Mouse (Mus musculus) embryonic fibroblast, embryonic 13.5 days (primary cell): Measurements from ENCODE around the gene Ddn. TPM values are rescaled to one million over a fixed set of nuclear protein-coding genes. Genes with fewer than 3 reads are reported as not detected.
"Not testable (repeated sequence)": the region's sequence is repeated elsewhere in the genome, so short reads cannot be mapped to it uniquely, and the experiment has no call there.

Experiments
- H3K27ac ChIP-seq: 2 replicates; pipeline ENCODE4 v1.5.1; 2012; ENCODE audit warnings: low read length, control low read depth, inconsistent platforms; ENCODE audit not compliant: insufficient read depth
- H3K4me1 ChIP-seq: 2 replicates; pipeline ENCODE4 v1.6.1; 2011; ENCODE audit warnings: low read length; ENCODE audit not compliant: control insufficient read depth, insufficient read depth
- H3K4me3 ChIP-seq: 2 replicates; pipeline ENCODE4 v1.5.1; 2011; ENCODE audit warnings: mild to moderate bottlenecking, control low read depth, low read length; ENCODE audit not compliant: insufficient read depth
- CTCF ChIP-seq: IDR thresholded peaks from 2 replicates; pipeline ENCODE4 v1.5.1; 2011; ENCODE audit warnings: mild to moderate bottlenecking, control low read depth, low read length, moderate library complexity, borderline replicate concordance; ENCODE audit not compliant: insufficient read depth
- POLR2A ChIP-seq: IDR thresholded peaks from 2 replicates; pipeline ENCODE4 v1.6.1; 2011; ENCODE audit warnings: low read depth, mild to moderate bottlenecking, control low read depth, low read length, moderate library complexity
- polyA plus RNA-seq: library from polyadenylated mRNA; stranded (reverse); fragments of >200 nt; gene quantifications from 2 replicates; pipeline ENCODE4 v1.2.4, GENCODE M21; 2011; ENCODE audit warnings: low read depth; ENCODE audit not compliant: missing spikeins, insufficient read length

Gene Ddn
- polyA plus RNA-seq, 1 experiment: not detected

DNA sequence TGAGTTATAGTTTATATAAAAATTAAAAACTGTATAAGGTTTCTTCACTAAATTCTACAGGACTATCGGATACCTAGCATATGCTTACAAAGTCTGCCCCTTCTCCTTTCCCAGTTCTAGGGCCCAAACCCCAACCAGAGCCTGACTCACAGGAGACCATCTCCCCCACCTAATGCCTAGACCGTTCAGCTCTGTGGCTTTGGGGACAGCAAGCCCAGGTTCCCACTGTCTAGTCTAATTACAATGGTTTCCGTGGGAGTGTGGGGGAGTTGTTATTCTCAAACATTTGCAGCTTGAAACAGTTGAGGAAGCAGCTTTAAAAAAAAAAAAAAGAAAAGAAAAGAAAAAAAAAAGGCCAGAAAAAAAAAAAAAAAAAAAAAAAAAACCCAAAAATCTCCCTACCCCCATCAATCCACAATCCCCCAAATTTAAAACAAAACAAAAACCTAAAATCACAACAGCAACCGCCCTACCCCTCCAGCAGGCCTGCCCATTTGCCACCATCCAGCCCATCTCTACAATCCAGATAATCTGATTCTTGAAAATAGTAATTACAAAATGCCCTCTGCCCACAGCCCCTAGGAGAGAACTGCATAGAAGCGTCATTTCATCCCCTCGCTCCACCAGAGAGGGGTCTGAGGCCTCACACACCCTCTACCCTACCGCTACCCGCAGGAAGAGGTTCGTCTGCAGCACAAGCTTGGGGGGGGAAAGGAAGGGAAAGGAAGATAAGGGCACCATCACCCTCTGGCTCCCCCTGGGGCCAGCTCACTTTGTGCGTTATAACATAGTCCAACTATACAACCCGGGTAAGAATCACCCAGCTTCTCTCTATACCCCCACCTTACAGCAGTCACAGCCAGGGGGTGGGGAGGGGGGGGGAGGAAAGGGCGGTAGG is 23.1 kb upstream of the Ddn start:
- no peak overlapping the region for H3K27ac ChIP-seq
- TF ChIP-seq CTCF: no peak
- TF ChIP-seq POLR2A: no peak
- no peaks in the 10 kb centered on the region for H3K4me1 ChIP-seq
- H3K4me3 ChIP-seq: no peak overlapping the region

DNA sequence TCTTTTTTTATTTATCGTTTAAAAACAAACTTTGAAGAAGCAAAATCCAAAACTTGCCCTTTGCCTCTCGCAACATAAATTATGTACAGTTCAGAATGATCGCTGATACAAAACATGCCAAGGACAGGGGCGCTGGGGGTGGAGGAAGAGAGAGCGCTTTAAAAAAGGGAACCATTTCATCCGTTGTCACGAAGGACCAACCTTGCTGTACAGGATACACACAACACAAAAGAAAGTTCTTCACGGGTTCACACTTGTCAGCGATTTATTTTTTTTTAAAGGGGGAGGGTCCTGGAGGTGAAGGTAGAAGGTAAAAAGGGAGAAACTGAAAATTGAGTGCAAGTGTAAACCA is 22.4 kb upstream of the Ddn start:
- no peaks in the 10 kb centered on the region for H3K4me1 ChIP-seq
- H3K4me3 ChIP-seq: peak overlapping the region; percentile 8; the same call in 1 of the 2 replicates
- H3K27ac ChIP-seq: peak overlapping the region; percentile 90
- TF ChIP-seq POLR2A (no peak), CTCF (no peak)

DNA sequence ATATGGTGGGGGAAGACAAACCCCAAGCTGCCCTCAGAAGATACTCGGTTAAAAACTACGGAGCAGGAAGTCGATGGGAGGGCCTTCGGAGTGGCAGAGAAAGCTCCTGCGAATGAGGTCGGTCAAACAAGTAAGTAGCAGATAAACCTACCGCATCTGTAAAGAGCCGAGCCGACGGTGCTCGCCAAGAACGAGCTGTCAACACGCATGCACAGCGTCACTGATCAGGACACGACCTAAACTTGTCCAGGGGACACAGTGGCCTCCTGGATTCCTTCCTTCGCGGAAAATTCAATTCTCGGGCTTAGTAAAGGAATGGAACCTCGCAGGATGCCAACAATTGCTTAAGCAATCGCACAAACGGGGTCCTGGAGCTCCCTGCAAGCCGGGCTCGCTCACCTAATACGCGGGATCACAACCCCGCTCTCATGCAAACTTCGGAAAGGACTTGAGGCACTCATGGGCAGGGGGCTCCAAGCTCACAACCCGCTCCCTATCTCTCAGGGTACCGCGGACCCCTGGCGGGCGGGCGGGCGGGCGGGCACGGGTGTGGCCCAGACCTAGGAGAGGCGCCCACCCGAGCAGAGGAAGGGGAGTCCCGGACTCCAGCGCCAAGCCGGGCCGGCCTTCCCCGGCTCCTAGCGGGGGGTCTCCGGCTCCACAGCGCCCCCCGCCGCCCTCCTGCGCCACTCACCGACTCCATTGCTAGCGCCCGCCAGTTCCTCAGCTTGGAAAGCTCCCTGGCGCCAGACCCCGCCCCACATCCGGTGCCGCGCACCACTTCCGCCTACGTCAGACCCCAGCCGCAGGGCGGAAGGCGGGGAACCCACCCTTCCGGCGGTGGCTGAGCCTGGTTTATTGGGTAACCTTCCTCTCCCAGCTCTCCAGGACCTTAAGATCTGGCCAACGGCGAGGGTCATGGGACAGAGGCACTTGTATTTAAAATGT is 21.7 kb upstream of the Ddn start, which contains the start of gene Prkag1:
TSS of gene Prkag1 (minus strand) at position 786 of the 948 bp plus-strand sequence.
- peak within 1 kb of the TSS; percentile 90 for H3K27ac ChIP-seq
- TF ChIP-seq CTCF: 0 out of 2 replicates have a peak, but pooled peaks have one; percentile 21
- peak; percentile 89 for TF ChIP-seq POLR2A
- H3K4me1 ChIP-seq: no peaks in the 10 kb centered on the region
- peak within 1 kb of the TSS; percentile 68 for H3K4me3 ChIP-seq

DNA sequence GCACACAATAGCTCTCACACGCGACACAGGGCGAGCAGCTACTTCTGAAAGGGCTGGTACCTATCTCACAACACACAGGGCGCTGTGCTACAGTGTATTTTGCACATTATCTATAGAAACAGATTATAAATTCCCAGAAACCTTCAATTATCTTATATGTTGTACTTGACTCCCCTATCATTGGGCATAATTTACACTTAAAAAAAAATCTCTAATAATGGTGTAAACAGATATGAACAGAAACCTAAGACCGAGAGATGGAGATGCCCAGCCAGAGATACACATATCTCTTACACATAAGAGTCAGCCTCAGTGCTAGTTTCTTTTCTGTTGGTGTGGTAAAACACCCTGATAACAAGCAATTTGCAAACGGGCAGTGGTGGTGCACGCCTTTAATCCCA is 18.3 kb upstream of the Ddn start:
- TF ChIP-seq POLR2A (no peak), CTCF (no peak)
- Histone ChIP-seq H3K4me3 (no peak overlapping the region), H3K27ac (no peak overlapping the region), H3K4me1 (no peaks in the 10 kb centered on the region)

DNA sequence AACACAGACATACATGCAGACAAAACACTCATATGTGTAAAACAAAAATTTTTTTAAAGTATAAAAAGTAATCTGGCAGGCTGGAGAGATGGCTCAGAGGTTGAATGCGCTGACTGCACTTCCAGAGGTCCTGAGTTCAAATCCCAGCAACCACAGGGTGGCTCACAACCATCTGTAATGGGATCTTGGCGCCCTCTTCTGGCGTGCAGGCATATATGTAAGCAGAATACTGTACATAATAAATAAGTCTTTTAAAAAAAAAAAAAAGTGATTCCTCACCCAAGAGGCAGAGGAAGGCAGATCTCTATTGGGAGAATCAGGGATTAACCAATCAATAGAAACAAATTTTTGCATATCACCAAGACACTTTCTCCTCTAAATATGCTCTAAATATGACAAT is 14.1 kb upstream of the Ddn start:
- no peak for TF ChIP-seq POLR2A
- TF ChIP-seq CTCF: no peak
- H3K4me1 ChIP-seq: no peaks in the 10 kb centered on the region
- H3K27ac ChIP-seq: no peak overlapping the region
- no peak overlapping the region for H3K4me3 ChIP-seq

DNA sequence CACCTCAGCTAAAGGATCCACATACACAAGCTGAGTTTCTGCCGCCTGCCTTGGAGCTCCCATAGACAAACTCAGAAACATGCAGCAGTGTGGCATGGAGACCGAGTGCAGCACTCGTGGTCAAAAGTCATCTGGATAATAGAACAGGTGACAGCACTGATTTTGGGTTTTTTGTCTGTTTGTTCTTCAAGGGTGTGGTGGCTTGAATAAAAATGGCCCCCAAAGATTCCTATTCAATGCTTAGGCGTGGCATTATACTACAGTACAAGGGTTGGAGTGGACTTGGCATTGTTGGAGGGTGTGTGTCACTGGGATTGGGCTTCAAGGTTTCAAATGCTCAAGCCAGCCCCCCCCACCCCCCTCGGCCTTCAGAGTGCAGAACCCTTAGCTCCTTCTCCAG is 12.9 kb upstream of the Ddn start:
- Histone ChIP-seq H3K4me1 (no peaks in the 10 kb centered on the region), H3K4me3 (no peak overlapping the region), H3K27ac (no peak overlapping the region)
- TF ChIP-seq POLR2A (no peak), CTCF (no peak)

DNA sequence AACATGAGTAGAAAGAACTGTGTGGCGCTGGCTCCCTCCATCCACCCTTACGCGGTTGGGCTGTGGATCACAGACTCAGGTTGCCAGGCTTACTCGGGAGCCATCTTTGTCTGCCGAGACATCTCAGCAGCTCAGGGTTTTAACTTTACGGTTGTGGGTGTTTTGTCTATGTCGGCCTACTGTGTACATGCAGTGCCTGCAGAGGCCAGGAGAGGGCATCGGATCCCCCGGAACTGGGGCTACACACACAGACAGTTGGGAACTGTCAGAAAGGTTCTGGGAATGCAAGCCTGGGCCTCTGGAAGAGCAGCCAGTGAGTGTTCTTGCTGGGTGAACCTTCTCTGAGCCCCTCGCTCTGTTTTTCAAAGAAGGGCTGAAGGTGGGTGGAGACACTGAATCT is 12.1 kb upstream of the Ddn start:
- Histone ChIP-seq H3K27ac (no peak overlapping the region), H3K4me3 (no peak overlapping the region), H3K4me1 (no peaks in the 10 kb centered on the region)
- no peak for TF ChIP-seq CTCF
- TF ChIP-seq POLR2A: no peak

DNA sequence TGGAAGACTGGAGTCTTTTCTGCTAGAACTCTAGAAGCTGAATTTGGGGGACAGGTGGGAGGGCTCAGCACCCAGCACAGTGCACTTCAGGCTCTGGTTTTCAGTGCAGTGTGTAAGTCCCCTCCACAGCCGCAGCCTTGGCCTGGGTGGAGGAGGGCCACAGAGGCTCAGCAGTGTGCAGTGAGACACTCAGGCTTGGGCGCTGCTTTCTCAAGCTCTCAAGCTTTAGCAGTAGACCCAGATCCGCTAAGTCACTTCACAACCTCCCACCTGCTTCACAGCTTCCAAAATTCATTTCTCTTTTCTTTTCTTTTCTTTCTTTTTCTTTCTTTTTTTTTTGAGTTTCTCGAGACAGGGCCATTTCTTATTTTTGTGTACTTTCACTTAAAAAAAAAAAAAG is 11.6 kb upstream of the Ddn start:
- Histone ChIP-seq H3K4me1 (no peaks in the 10 kb centered on the region), H3K4me3 (no peak overlapping the region), H3K27ac (no peak overlapping the region)
- TF ChIP-seq POLR2A: no peak
- TF ChIP-seq CTCF: no peak

DNA sequence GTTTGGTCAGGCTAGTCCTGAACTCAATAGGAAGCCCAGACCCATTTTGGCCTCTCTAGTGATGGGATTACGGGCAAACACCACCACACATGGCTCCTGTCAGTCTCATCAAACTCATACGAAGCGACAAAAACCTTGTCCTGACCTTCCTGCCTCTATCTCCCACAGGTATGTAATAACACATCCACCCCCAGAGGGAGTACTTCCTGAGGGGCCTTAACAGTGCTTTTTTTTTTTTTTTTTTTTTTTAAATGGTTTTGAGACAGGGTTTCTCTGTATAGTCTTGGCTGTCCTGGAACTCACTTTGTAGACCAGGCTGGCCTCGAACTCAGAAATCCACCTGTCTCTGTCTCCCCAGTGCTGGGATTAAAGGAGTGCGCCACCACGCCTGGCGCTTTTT is 8.9 kb upstream of the Ddn start:
- H3K4me1 ChIP-seq: no peaks in the 10 kb centered on the region
- no peak for TF ChIP-seq CTCF
- no peak for TF ChIP-seq POLR2A
- no peak overlapping the region for H3K4me3 ChIP-seq
- no peak overlapping the region for H3K27ac ChIP-seq

DNA sequence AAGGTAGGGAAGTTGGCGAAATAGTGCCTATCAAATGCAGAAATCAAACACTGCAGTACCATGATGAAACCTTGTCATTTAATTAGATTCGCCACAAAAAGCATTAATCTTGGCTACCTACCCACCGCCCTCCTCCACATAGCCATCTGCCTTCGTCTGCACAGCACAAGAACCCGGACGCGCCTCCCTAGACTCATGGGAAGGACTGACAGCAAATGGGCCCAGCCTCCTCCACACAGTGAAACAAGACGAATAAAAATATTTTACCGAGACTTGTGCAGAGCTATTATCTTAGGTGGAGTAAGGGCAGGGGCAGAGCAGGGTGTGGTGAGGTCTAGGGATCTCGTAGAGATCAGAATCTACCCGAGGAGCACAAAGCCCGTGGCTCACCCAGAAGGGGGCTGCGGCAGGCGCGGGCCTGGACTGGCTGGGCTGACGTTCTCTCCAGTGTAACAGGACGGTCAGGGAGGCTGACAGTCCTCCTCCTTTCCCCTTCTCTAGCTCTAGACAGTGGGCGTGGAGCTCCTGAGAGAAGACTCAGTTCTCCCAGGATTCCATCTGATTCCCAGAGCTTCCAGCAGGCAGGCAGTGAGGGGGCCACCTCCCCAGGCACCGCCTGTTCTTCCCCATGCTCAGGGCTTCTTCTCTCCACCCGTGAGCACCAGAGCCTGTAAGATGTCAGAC is 3.6 kb upstream of the Ddn start:
- Histone ChIP-seq H3K4me1 (peaks cover 6% of the 10 kb centered on the region), H3K27ac (no peak overlapping the region), H3K4me3 (no peak overlapping the region)
- TF ChIP-seq POLR2A (no peak), CTCF (no peak)

DNA sequence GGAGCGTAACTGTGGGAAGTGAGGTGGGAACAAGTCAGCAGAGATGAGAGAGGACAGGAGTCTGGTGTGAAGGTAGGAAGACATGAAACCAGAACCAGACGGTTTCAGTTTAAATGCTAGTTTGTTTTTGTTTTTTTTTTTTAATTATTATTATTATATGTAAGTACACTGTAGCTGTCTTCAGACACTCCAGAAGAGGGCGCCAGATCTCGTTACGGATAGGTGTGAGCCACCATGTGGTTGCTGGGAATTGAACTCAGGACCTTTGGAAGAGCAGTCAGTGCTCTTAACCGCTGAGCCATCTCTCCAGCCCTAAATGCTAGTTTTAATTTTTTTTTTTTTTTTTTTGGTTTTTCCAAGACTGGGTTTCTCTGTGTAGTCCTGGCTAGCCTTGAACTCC is 922 bp upstream of the Ddn start:
- H3K4me1 ChIP-seq, H3K27ac ChIP-seq, H3K4me3 ChIP-seq: not testable (repeated sequence)
